Mouse (Mus musculus) retina, adult 2 months (tissue): Measurements from ENCODE around the gene Maml3.

ENCODE experiments used
- DNase-seq: peaks from one replicate; pipeline ENCODE4 v3.0.0-alpha.2; 2012; ENCODE audit warnings: low read depth, low spot score

Gene Maml3

DNA sequence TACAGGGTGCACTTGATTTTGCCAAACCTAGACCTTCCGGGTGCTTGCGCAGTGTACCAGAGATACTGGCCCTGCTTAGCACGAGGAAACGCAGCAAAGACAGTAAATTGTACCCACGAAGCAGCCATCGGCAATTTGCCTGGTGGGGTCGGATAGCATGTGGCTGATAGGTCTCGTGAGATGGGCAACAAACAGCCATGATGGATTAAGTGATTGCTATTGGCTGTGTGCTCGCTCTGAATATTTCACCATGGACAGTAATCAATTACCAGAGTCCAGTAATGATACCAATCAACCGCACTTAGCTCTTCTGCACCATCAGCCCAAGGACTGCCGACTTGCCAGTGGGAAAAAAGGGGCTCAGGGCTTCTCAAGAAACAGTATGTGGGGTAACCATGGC, 150.9 kb downstream of the Maml3 start:
- DNase-seq, result no peak

DNA sequence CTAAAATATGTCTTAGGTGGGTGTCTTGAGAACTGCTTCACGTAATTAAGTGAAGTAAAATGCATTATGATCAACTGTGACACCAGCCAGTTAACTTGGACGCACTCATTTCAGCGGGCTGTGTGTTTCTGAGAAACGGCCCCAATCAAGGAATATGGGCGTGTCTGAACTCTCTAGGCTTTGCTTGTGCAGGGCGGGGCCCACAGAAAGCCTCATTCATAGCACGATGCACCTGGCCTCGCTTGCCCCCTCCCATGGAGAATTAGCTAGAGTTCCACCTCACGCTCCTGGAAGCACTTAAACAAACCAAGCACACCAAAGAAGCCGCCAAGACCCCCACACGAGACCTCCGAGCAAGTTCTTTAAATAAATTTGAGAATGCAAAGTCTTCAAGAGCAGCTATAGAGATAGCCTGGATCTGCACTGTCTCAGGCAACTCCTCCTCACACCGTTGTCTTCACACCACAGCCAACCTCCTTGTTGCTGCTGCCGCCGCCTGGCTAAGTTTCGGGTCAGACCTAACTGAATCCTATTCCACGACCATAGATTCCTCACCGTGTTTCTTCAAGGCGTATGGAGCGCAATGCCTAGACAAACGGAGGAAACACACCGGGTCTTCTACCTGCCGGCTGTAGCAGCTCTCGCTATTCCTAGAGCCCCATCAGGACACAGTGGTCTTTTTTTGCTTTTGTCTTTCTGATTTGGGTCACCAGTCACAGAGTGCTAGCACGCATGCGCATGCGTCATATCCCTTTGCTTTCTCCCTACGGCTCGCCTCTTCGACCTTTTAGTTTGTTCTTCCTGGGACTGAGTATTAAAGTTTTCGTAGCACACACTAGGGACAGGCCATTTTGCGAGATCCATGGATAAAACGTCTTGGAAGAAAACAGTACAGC, 151.9 kb downstream of the Maml3 start:
- DNase-seq, result no peak

- DNase-seq, result no peak
Observed at GRCm38 (mm10) chr3:51952267-51952666, 152.6 kb downstream of the Maml3 start.

GRCm38 (mm10) chr3:51949651-51950050, 155.2 kb downstream of the Maml3 start:
- no peak for DNase-seq

- no peak for DNase-seq
Observed at GRCm38 (mm10) chr3:51947168-51947567, 157.7 kb downstream of the Maml3 start.

GRCm38 (mm10) chr3:51943642-51944041, 161.2 kb downstream of the Maml3 start:
- DNase-seq, result no peak

DNA sequence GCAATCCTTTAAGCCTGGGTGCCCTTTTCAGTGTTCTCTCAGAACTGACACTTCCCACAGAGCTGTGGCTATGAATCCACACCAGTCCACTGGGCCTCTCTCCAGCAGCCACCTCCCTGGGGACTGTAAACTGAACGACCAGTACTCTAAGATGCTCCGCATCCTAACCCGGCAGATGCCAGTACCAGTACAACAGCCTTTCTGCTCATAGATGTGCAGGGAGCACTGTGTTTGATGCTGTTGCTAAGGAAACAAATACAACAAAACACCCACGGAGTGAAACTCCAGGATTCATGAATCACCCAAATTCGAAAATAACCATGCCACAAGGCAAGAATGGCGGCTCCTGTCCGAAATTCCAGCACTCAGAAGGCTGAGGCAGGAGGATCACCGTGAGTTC, 163.1 kb downstream of the Maml3 start:
- no peak for DNase-seq

DNA sequence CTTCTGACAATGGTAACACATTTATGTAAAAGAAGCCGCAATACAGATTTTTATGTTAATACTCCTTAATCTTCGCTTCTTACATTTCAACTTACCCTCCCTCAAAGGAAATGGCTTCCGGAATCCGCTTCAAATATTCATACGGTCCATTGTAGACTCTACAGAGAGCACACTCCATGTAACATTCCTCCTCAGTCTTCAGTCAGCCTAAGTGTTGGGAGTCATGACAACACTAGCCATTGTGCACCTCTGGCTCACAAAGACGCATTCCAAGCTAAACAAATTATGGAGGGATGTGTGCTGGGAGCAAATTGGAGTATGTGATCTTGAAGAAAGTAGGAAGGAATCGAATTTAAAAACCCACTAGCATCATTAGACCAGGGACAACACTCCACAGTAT, 165.0 kb downstream of the Maml3 start:
- no peak for DNase-seq

GRCm38 (mm10) chr3:51939054-51939453, 165.8 kb downstream of the Maml3 start:
- DNase-seq, result no peak

DNA sequence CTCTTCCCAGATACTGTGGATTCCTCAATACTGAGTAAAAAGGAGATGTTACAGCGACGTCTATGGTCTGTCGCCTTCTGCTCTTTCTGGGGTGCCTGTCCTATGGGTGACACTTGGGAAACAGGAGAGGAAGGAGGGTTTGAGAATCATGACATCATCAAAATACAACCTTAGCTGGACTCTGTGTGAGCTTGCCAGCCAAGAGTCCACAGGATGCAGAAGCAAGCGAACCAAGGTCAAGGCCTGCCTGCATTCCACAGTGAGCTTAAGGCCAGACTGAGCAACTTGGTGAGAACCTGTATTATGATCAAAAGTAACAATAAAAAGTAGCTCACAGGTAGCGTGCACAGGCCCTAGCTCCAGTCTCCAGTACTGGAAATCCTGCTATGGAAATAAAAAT, 167.7 kb downstream of the Maml3 start:
- DNase-seq, result no peak

DNA sequence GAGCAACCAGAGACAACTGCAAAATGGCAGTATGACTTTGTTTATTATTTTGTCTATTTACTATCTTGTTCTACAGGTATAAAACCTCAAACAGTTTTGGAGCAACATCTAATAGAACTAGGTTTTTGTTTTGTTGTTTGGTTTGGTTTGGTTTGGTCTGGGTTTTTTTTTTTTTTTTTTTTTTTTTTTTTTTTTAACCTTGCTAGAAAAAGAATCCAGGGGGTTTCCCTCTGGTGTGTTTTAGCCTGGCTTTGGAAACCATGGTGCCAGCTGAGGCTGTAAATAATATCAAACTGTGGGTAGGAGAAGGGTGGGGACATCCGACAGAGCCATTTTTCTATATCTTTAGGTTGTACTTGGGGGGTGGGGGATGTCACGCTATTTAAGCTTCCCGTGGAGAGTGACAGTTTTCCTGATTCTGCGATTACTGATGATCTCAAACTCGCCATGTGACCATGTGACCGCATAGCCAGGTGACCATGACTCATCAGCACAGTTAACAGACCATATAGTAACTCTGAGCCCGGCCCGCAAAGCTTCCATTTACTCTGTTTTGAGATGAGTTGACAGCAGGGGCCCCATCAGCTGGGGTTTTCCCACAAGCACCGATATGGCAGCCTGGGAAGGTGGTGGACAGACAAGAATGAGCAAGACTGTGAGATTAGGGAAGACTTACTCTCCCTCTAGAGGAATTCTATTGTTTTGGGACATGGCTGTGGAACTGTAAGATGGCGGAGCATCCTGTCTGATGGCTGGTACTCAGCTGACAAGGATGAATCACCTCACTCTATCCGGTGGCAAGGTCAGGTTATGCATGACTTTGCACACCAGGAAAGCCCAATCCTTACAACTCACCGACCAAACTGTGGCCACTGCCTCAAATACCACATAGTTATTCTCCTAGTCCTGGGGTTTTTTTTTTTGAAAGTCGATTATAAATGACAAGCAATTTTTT, 170.1 kb downstream of the Maml3 start:
- DNase-seq, result no peak

GRCm38 (mm10) chr3:51928188-51928587, 176.7 kb downstream of the Maml3 start:
- DNase-seq, result no peak

GRCm38 (mm10) chr3:51927591-51927990, 177.3 kb downstream of the Maml3 start:
- no peak for DNase-seq

DNA sequence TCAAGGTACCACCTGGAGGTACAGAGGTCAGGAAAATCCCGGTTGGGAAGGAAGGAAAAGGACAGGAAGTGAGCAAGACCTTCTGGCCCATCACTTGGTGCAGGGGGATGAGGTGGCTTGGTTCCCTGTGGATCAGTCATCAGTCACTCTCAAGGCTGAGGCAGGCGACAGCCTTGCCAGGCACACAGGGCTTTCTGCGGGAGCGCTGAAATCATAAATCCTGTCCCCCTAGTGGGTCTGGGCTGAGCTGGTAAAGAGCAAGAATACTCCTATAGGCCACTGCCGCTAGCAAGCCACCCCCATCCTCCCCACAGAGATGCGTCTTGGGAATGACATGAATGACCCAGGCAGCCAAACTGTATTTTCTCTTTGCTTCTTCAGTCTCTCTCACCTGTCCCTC, 177.8 kb downstream of the Maml3 start:
- DNase-seq, result no peak

- no peak for DNase-seq
Observed at GRCm38 (mm10) chr3:51925758-51926157, 179.1 kb downstream of the Maml3 start.

- DNase-seq, result no peak
Observed at GRCm38 (mm10) chr3:51924636-51925035, 180.2 kb downstream of the Maml3 start.

DNA sequence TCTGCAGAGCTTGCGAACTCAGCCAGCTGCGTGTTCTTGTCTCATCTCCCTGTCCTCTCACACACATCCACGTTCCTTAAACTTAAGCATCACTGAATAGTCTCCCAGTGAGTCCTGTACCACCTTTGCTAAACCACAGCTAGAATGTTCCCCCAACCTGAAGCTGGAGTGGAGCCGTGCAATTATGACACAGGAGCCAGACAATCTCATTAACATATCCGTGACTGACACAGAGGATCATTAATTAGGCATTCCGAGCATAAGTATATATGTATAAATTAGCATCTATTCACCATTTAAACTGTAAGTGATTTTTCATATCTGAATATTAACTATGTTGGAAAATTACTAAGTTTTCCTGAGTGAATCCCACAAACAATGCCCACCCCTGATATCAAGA, 181.1 kb downstream of the Maml3 start:
- DNase-seq, result no peak

DNA sequence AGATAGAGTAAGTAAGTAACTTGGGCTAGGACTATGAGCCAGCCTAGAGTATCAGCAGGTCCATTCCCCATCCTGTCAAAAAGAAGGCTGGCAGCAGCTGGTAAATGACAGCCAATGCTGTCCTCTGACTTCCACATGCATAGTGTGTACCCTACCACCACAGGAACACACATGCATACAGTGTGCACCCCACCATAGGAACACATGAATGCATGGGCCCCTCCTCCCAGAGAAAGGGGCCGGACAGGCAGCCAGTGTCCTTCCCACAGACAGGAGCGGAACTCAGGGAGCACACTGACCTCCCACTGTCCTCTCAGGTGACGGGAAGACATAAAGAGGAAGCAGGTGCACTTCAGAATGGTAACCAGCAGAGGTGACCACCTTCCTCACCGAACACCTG, 188.0 kb downstream of the Maml3 start:
- DNase-seq, result no peak

- DNase-seq, result peak; percentile 18
Observed at GRCm38 (mm10) chr3:51916060-51916870, 188.6 kb downstream of the Maml3 start.

DNA sequence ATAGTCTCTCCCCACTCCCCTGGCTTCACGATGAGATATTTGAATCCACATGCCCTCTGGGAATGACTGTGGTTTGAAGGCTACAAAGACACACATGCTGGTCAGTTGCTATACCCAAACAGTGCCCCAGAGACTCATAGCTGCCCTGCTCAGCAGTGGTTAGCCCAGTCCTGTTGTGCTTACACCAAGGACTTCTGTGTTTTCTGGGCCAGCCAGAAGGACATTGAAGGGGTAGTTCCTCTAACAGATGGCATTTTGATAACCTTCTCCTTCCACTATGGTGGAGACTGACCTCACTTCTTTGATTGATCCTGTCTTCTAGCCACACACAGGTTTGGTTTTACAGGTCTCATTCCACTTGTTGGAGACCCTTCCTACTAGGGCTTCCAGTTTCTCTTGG, 189.5 kb downstream of the Maml3 start:
- no peak for DNase-seq

GRCm38 (mm10) chr3:51914900-51915299, 190.0 kb downstream of the Maml3 start:
- DNase-seq, result no peak

DNA sequence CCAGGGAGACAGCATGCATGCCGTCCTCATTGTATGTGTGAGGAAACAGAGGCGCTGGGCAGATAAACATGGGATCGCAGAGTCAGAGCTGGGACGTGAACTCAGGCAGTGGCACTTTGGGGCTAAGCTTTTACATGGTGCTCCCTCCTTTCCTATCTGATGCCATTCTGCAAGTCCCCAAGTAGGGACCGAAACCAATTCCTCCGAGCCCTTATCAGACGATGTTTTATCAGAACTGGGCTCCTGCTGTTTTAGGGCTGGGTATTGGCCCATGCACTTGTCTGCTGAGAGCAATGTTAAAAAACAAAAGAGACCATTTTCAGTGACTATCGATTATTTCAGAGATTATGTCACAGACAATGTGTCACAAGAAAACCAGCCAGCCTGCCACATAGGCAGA, 191.4 kb downstream of the Maml3 start:
- no peak for DNase-seq
